Mouse (Mus musculus) frontal cortex, postnatal 10 days (tissue): ENCODE measurements around the gene Tnnt3.

ENCODE experiments used
- DNase-seq, 2 experiments: peaks; one replicate each; pipeline ENCODE4 v3.0.0; 2022; ENCODE audit warnings: low spot score in 2 of 2, mixed read lengths in 1 of 2

Gene Tnnt3

GRCm38 (mm10) chr7:142539828-142540227 is 41.2 kb downstream of the Tnnt3 start:
- no peak for DNase-seq

GRCm38 (mm10) chr7:142542771-142543303 is 44.2 kb downstream of the Tnnt3 start:
- no peak for DNase-seq

- DNase-seq: no peak
These were observed 47.3 kb downstream of the Tnnt3 start for GRCm38 (mm10) chr7:142545967-142546366.

GRCm38 (mm10) chr7:142547874-142548273 is 49.2 kb downstream of the Tnnt3 start:
- no peak for DNase-seq

GRCm38 (mm10) chr7:142548706-142549105 is 50.1 kb downstream of the Tnnt3 start:
- no peak for DNase-seq

GRCm38 (mm10) chr7:142549941-142550763 is 51.5 kb downstream of the Tnnt3 start:
- DNase-seq: no peak

GRCm38 (mm10) chr7:142550935-142551373 is 52.3 kb downstream of the Tnnt3 start:
- no peak for DNase-seq

- DNase-seq: no peak
These were observed 53.1 kb downstream of the Tnnt3 start for GRCm38 (mm10) chr7:142551691-142552090.

- no peak for DNase-seq
These were observed 54.2 kb downstream of the Tnnt3 start for GRCm38 (mm10) chr7:142552591-142553416.

- DNase-seq: no peak
These were observed 55.0 kb downstream of the Tnnt3 start for GRCm38 (mm10) chr7:142553417-142554335.

- no peak for DNase-seq
These were observed 56.0 kb downstream of the Tnnt3 start for GRCm38 (mm10) chr7:142554625-142555024.

- no peak for DNase-seq
These were observed 56.9 kb downstream of the Tnnt3 start for GRCm38 (mm10) chr7:142555366-142556088.

- DNase-seq: no peak
These were observed 57.4 kb downstream of the Tnnt3 start for GRCm38 (mm10) chr7:142556089-142556476.

- no peak for DNase-seq
These were observed 59.1 kb downstream of the Tnnt3 start for GRCm38 (mm10) chr7:142557696-142558095.

- DNase-seq: no peak
These were observed 60.0 kb downstream of the Tnnt3 start for GRCm38 (mm10) chr7:142558511-142559146.

- DNase-seq: no peak
These were observed 61.1 kb downstream of the Tnnt3 start for GRCm38 (mm10) chr7:142559651-142560175.

GRCm38 (mm10) chr7:142560942-142561855 is 62.6 kb downstream of the Tnnt3 start:
- no peak for DNase-seq

- DNase-seq: no peak
These were observed 63.3 kb downstream of the Tnnt3 start for GRCm38 (mm10) chr7:142561856-142562404.

- DNase-seq: no peak
These were observed 64.5 kb downstream of the Tnnt3 start for GRCm38 (mm10) chr7:142563168-142563567.
